Mouse (Mus musculus): ENCODE data around the gene Ptch1. TPM values are rescaled to one million over a fixed set of nuclear protein-coding genes. Genes with fewer than 3 reads are reported as not detected.

The Ptch1 gene
- polyA plus RNA-seq (2015; fragmentation: Nextera tagmentation; extraction: Ambion mirVana): 30.5 and 34.1 TPM in 2 replicates

DNA sequence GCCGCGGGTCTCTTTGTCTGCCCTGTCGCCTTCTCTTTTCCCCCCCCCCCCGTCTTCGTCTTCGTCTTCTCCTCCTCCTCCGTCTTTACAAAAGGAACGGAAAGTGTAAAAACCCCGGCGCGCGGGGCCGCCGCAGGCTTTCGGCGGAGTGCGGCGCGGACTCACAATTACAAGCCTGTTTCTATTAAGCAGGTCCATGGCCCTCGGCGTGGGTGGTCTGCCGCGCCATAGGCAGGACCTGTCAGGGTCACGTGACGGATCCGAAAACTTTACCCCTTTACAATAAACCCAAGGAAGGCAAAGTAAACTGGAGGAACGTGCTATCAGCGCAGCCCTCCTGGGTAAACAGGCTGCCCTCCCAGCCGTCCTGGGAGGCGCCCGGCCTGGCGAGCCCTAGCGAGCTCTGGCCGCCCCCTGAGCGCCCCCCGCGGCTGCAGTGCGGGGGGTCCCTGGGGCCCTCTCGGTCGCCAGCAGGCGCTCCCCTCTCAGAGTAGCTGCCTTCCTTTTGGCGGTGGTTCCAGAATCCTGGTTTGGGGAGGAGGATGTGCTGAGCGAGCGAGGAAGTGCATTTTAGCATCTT is at the start of gene Ptch1:
TSS of gene Ptch1 (minus strand) at position 343 of the 580 bp plus-strand sequence.
- peaks cover 10% of the 10 kb centered on the region; the same call in 1 of the 2 replicates for H3K27me3 ChIP-seq (replicated peaks)
- H3K4me2 ChIP-seq (replicated peaks): peak within 1 kb of the TSS; percentile 92
- H3K36me3 ChIP-seq: no peaks in the 10 kb centered on the region
- peak within 1 kb of the TSS; percentile 90 for H3K27ac ChIP-seq
- peak within 1 kb of the TSS; percentile 63 for H3K4me3 ChIP-seq (replicated peaks)
- H3K9ac ChIP-seq: peak within 1 kb of the TSS; percentile 82
- WGBS: under 1% methylated on average over 43 of the region's 44 CpGs
- no peaks in the 10 kb centered on the region for H3K9me3 ChIP-seq
- ATAC-seq: peak; percentile 65
- H3K4me1 ChIP-seq (replicated peaks): peaks cover 10% of the 10 kb centered on the region; the same call in 1 of the 2 replicates

DNA sequence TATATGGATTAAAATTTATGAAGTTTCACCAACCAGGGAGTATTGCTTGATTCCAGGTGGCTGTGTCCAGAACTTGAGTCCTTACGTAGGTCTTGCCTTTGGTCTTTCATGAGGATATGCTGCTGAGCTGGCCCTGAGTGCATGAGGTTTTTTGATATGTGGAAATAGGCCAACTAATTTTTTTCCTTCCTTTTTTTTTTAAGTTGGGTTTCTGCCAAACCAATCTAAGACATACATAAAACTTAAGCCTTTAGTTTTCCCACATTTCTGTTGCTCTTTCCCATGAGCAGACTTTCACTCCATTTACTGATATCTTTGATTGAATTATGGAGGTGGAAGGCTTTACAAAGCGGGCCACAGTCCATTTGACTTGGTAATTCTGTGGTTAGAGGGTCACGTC is 47.9 kb upstream of the Ptch1 start:
- Histone ChIP-seq H3K4me1 (replicated peaks) (0 out of 2 replicates have a peak, but pooled peaks cover 2% of the 10 kb centered on the region), H3K4me2 (replicated peaks) (no peak overlapping the region), H3K36me3 (no peaks in the 10 kb centered on the region), H3K9me3 (no peaks in the 10 kb centered on the region), H3K4me3 (replicated peaks) (no peak overlapping the region), H3K27me3 (replicated peaks) (no peaks in the 10 kb centered on the region), H3K9ac (no peak overlapping the region), H3K27ac (no peak overlapping the region)
- no peak for ATAC-seq
- 64% methylated on average over 3 of the region's 3 CpGs for WGBS

DNA sequence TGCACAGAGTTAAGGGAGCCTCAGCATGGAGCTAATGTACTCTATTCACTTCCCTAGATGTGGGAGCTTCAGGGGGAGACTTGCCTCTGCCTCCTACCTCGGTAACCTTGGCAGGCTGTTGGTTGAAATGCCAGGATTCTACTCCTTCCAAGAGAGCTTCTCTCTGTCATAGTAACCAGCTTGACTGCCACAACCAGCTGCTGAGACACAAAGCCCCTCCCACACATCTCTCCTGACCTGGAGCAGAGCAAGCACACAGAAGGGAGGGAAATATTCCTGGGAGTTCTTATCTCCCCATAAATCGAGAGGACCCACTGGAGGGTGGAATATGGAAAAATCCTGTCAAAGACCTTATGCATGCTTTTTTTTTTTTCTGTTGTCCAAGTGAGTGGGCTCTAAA is 39.8 kb upstream of the Ptch1 start:
- no peak overlapping the region for H3K9ac ChIP-seq
- H3K4me3 ChIP-seq (replicated peaks): no peak overlapping the region
- H3K4me2 ChIP-seq (replicated peaks): no peak overlapping the region
- no peaks in the 10 kb centered on the region for H3K36me3 ChIP-seq
- 37% methylated on average over 2 of the region's 2 CpGs for WGBS
- no peaks in the 10 kb centered on the region for H3K27me3 ChIP-seq (replicated peaks)
- no peak overlapping the region for H3K27ac ChIP-seq
- ATAC-seq: no peak
- H3K4me1 ChIP-seq (replicated peaks): peaks cover 4% of the 10 kb centered on the region
- no peaks in the 10 kb centered on the region for H3K9me3 ChIP-seq

- no peaks in the 10 kb centered on the region for H3K36me3 ChIP-seq
- H3K27ac ChIP-seq: no peak overlapping the region
- peak; percentile 74 for ATAC-seq
- 18% methylated on average over 10 of the region's 10 CpGs for WGBS
- no peak overlapping the region for H3K4me3 ChIP-seq (replicated peaks)
- peak overlapping the region; percentile 22; the same call in 1 of the 2 replicates for H3K4me2 ChIP-seq (replicated peaks)
- no peaks in the 10 kb centered on the region for H3K27me3 ChIP-seq (replicated peaks)
- no peaks in the 10 kb centered on the region for H3K9me3 ChIP-seq
- H3K4me1 ChIP-seq (replicated peaks): peaks cover 4% of the 10 kb centered on the region
- H3K9ac ChIP-seq: no peak overlapping the region
Measured at GRCm38 (mm10) chr13:63609734-63610133, 36.3 kb upstream of the Ptch1 start.

- 69% methylated on average over 3 of the region's 3 CpGs for WGBS
- H3K9me3 ChIP-seq: no peaks in the 10 kb centered on the region
- no peak overlapping the region for H3K4me3 ChIP-seq (replicated peaks)
- no peak for ATAC-seq
- no peaks in the 10 kb centered on the region for H3K27me3 ChIP-seq (replicated peaks)
- H3K4me2 ChIP-seq (replicated peaks): no peak overlapping the region
- no peaks in the 10 kb centered on the region for H3K36me3 ChIP-seq
- no peaks in the 10 kb centered on the region for H3K4me1 ChIP-seq (replicated peaks)
- no peak overlapping the region for H3K9ac ChIP-seq
- no peak overlapping the region for H3K27ac ChIP-seq
Measured at GRCm38 (mm10) chr13:63597593-63597992, 24.2 kb upstream of the Ptch1 start.

DNA sequence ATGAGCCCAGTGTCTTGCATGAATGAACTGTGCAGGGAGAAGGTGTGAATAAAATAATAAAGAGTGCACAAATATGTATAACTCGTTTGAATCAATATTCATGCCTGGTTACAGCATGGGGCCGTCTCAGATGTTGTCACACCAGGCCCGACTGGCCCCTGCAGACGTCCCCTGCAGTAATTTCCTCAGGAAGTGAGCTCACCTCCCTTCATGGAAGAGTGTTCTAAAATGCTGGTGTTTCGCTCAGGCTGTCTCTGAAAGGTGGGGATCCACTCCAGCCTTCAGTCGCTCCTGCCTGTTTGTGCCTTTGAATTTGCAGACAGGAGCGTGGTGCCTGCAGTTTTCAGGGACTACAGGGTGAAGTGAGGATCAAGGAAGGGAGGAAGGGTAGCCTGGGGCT is 22.5 kb upstream of the Ptch1 start:
- no peaks in the 10 kb centered on the region for H3K27me3 ChIP-seq (replicated peaks)
- H3K9ac ChIP-seq: no peak overlapping the region
- no peak overlapping the region for H3K4me3 ChIP-seq (replicated peaks)
- H3K36me3 ChIP-seq: no peaks in the 10 kb centered on the region
- WGBS: 68% methylated on average over 7 of the region's 7 CpGs
- no peak for ATAC-seq
- H3K4me2 ChIP-seq (replicated peaks): no peak overlapping the region
- H3K4me1 ChIP-seq (replicated peaks): no peaks in the 10 kb centered on the region
- no peak overlapping the region for H3K27ac ChIP-seq
- no peaks in the 10 kb centered on the region for H3K9me3 ChIP-seq

GRCm38 (mm10) chr13:63593469-63594050 is 20.2 kb upstream of the Ptch1 start:
- Histone ChIP-seq H3K4me1 (replicated peaks) (no peaks in the 10 kb centered on the region), H3K9me3 (no peaks in the 10 kb centered on the region), H3K27ac (no peak overlapping the region), H3K27me3 (replicated peaks) (no peaks in the 10 kb centered on the region), H3K4me3 (replicated peaks) (no peak overlapping the region), H3K9ac (no peak overlapping the region), H3K36me3 (no peaks in the 10 kb centered on the region), H3K4me2 (replicated peaks) (no peak overlapping the region)
- WGBS: 81% methylated on average over 13 of the region's 13 CpGs
- ATAC-seq: no peak

DNA sequence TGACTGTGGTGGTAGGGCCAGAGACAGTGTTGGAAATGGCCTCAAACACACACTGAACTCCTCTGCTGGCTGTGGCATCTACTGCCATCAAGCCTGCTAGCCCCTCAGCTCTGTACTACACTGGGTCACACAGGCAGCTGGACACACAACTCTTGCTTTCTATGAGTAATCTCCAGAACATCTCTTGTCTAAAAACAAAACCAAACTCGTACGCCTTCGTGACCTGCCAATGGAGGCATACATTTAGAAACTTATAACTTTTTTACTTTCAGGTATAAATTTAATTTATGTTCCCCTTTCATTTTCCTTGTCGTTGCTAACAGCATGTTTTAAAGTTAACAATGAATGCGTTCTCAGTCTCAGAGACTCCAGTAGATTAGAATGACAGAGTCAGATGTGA is 19.4 kb upstream of the Ptch1 start:
- Histone ChIP-seq H3K9me3 (no peaks in the 10 kb centered on the region), H3K36me3 (no peaks in the 10 kb centered on the region), H3K27ac (no peak overlapping the region), H3K4me1 (replicated peaks) (no peaks in the 10 kb centered on the region), H3K9ac (no peak overlapping the region), H3K4me2 (replicated peaks) (no peak overlapping the region), H3K27me3 (replicated peaks) (no peaks in the 10 kb centered on the region), H3K4me3 (replicated peaks) (no peak overlapping the region)
- no peak for ATAC-seq
- 89% methylated on average over 5 of the region's 5 CpGs for WGBS

DNA sequence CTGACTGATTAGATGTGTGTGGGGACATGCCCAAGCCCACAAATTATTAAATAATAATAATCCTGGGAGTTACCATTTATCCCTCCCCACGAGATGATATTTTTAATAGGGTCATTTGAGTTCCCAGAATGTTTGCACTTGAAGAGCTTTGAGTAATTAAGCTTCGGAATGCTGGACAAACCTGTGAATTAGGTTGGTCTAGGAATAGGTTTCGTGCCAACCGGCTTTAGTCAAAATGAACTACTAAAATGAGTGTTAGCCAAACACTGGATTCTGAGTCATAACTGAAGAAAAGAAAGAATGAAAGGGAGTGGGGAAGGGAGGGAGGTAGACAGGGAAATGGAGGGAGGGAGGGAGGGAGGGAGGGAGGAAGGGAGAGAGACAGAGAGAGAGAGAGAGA is 1.2 kb upstream of the Ptch1 start:
- no peak for ATAC-seq
- no peaks in the 10 kb centered on the region for H3K36me3 ChIP-seq
- peaks cover 6% of the 10 kb centered on the region; the same call in 1 of the 2 replicates for H3K4me1 ChIP-seq (replicated peaks)
- H3K4me2 ChIP-seq (replicated peaks): no peak overlapping the region
- peaks cover 10% of the 10 kb centered on the region; the same call in 1 of the 2 replicates for H3K27me3 ChIP-seq (replicated peaks)
- no peak overlapping the region for H3K9ac ChIP-seq
- H3K4me3 ChIP-seq (replicated peaks): no peak overlapping the region
- WGBS: 55% methylated on average over 4 of the region's 4 CpGs
- no peaks in the 10 kb centered on the region for H3K9me3 ChIP-seq
- H3K27ac ChIP-seq: no peak overlapping the region

- 0 out of 2 replicates have a peak, but pooled peaks have one; percentile 7 for ATAC-seq
- peak overlapping the region; percentile 63 for H3K4me3 ChIP-seq (replicated peaks)
- H3K27me3 ChIP-seq (replicated peaks): peaks cover 10% of the 10 kb centered on the region; the same call in 1 of the 2 replicates
- no peaks in the 10 kb centered on the region for H3K36me3 ChIP-seq
- H3K4me2 ChIP-seq (replicated peaks): peak overlapping the region; percentile 92
- H3K27ac ChIP-seq: peak overlapping the region; percentile 90
- peaks cover 10% of the 10 kb centered on the region; the same call in 1 of the 2 replicates for H3K4me1 ChIP-seq (replicated peaks)
- no peaks in the 10 kb centered on the region for H3K9me3 ChIP-seq
- under 1% methylated on average over 57 of the region's 67 CpGs for WGBS
- H3K9ac ChIP-seq: peak overlapping the region; percentile 82
Measured at GRCm38 (mm10) chr13:63572453-63573255, 744 bp downstream of the Ptch1 start.

GRCm38 (mm10) chr13:63572111-63572452 is 1.3 kb downstream of the Ptch1 start:
- 2% methylated on average over 12 of the region's 12 CpGs for WGBS
- H3K9me3 ChIP-seq: no peaks in the 10 kb centered on the region
- ATAC-seq: no peak
- peak overlapping the region; percentile 92 for H3K4me2 ChIP-seq (replicated peaks)
- H3K9ac ChIP-seq: peak overlapping the region; percentile 82
- H3K4me1 ChIP-seq (replicated peaks): peaks cover 10% of the 10 kb centered on the region; the same call in 1 of the 2 replicates
- peak overlapping the region; percentile 90 for H3K27ac ChIP-seq
- peaks cover 10% of the 10 kb centered on the region; the same call in 1 of the 2 replicates for H3K27me3 ChIP-seq (replicated peaks)
- H3K4me3 ChIP-seq (replicated peaks): peak overlapping the region; percentile 63
- no peaks in the 10 kb centered on the region for H3K36me3 ChIP-seq

GRCm38 (mm10) chr13:63570456-63570855 is 2.9 kb downstream of the Ptch1 start:
- Histone ChIP-seq H3K4me3 (replicated peaks) (peak overlapping the region; percentile 63; the same call in 1 of the 2 replicates), H3K36me3 (no peaks in the 10 kb centered on the region), H3K4me2 (replicated peaks) (peak overlapping the region; percentile 87), H3K9ac (peak overlapping the region; percentile 32; the same call in 1 of the 2 replicates), H3K27me3 (replicated peaks) (peaks cover 10% of the 10 kb centered on the region; the same call in 1 of the 2 replicates), H3K4me1 (replicated peaks) (peaks cover 10% of the 10 kb centered on the region; the same call in 1 of the 2 replicates), H3K27ac (peak overlapping the region; percentile 95), H3K9me3 (no peaks in the 10 kb centered on the region)
- ATAC-seq: no peak
